Mouse (Mus musculus) adrenal gland, adult (tissue): ENCODE results near the gene Prlh.

Source experiments
- DNase-seq, 2 experiments: peaks; one replicate each; pipeline ENCODE4 v3.0.0; 2022 to 2023; ENCODE audit warnings: low spot score in 1 of 2; ENCODE audit not compliant: inconsistent age in 2 of 2

Prlh gene

GRCm38 (mm10) chr1:90998891-90999611 lies 46.1 kb downstream of the Prlh start:
- no peak for DNase-seq

GRCm38 (mm10) chr1:90999911-91000601 lies 47.1 kb downstream of the Prlh start:
- peak in 1 of 2 experiments; percentile 75 for DNase-seq

- DNase-seq: peak in 1 of 2 experiments; percentile 34
Observed at GRCm38 (mm10) chr1:91001101-91001500, 48.2 kb downstream of the Prlh start.

GRCm38 (mm10) chr1:91001871-91002539 lies 49.1 kb downstream of the Prlh start:
- DNase-seq: peak in 1 of 2 experiments; percentile 61

- peak in 1 of 2 experiments; percentile 26 for DNase-seq
Observed at GRCm38 (mm10) chr1:91002641-91003040, 49.7 kb downstream of the Prlh start.
